Mouse (Mus musculus): ENCODE data around the gene Ankrd39. TPM values are rescaled to one million over a fixed set of nuclear protein-coding genes. Genes with fewer than 3 reads are reported as not detected.
"Not testable (repeated sequence)": the region's sequence is repeated elsewhere in the genome, so short reads cannot be mapped to it uniquely, and the experiment has no call there.

Gene Ankrd39
- polyA plus RNA-seq, 1 experiment from 2014 or later = 29.2 TPM

GRCm38 (mm10) chr1:36547981-36548598, 845 bp upstream of the Ankrd39 start:
- ATAC-seq (ENCODE audit: low FRiP score, low TSS enrichment) = no peak
- no peaks in the 10 kb centered on the region for H3K27me3 ChIP-seq (ENCODE audit: insufficient read depth, low read length)
- no peaks in the 10 kb centered on the region for H3K9me3 ChIP-seq (ENCODE audit: low read length)
- peak overlapping the region; percentile 74 for H3K27ac ChIP-seq (ENCODE audit: low read length)
- H3K4me3 ChIP-seq (ENCODE audit: low read length) = no peak overlapping the region
- WGBS = 28% methylated on average over 9 of the region's 9 CpGs
- H3K4me2 ChIP-seq (replicated peaks; ENCODE audit: low read depth, low read length) = 0 out of 2 replicates have a peak overlapping the region, but pooled peaks have one; percentile 14
- no peak overlapping the region; the same call in 1 of the 2 replicates for H3K9ac ChIP-seq (replicated peaks; ENCODE audit: low read length)
- peaks cover 41% of the 10 kb centered on the region for H3K4me1 ChIP-seq (ENCODE audit: insufficient read depth, low read length)
- peaks cover 45% of the 10 kb centered on the region for H3K36me3 ChIP-seq (ENCODE audit: insufficient read depth, low read length)

- no peak overlapping the region for H3K27ac ChIP-seq (ENCODE audit: low read length)
- WGBS = 73% methylated on average over 19 of the region's 19 CpGs
- H3K9me3 ChIP-seq (ENCODE audit: low read length) = no peaks in the 10 kb centered on the region
Observed at GRCm38 (mm10) chr1:36545845-36546600, 1.2 kb downstream of the Ankrd39 start.

GRCm38 (mm10) chr1:36545382-36545781, 1.9 kb downstream of the Ankrd39 start:
- Histone ChIP-seq H3K4me2 (replicated peaks; ENCODE audit: low read depth, low read length) (no peak overlapping the region), H3K27ac (ENCODE audit: low read length) (no peak overlapping the region), H3K9ac (replicated peaks; ENCODE audit: low read length) (no peak overlapping the region), H3K4me3 (ENCODE audit: low read length) (no peak overlapping the region), H3K27me3 (ENCODE audit: insufficient read depth, low read length) (no peaks in the 10 kb centered on the region), H3K4me1 (ENCODE audit: insufficient read depth, low read length) (peaks cover 33% of the 10 kb centered on the region), H3K9me3 (ENCODE audit: low read length) (no peaks in the 10 kb centered on the region), H3K36me3 (ENCODE audit: insufficient read depth, low read length) (peaks cover 41% of the 10 kb centered on the region)
- ATAC-seq (ENCODE audit: low FRiP score, low TSS enrichment) = no peak
- WGBS = 74% methylated on average over 2 of the region's 2 CpGs

More at GRCm38 (mm10) chr1:36545845-36546600, 1.2 kb downstream of the Ankrd39 start:
- Histone ChIP-seq H3K4me2 (replicated peaks; ENCODE audit: low read depth, low read length) (peak overlapping the region; percentile 74), H3K4me1 (ENCODE audit: insufficient read depth, low read length) (peaks cover 33% of the 10 kb centered on the region), H3K36me3 (ENCODE audit: insufficient read depth, low read length) (peaks cover 42% of the 10 kb centered on the region), H3K4me3 (ENCODE audit: low read length) (peak overlapping the region; percentile 76), H3K9ac (replicated peaks; ENCODE audit: low read length) (peak overlapping the region; percentile 89), H3K27me3 (ENCODE audit: insufficient read depth, low read length) (no peaks in the 10 kb centered on the region)
- ATAC-seq (ENCODE audit: low FRiP score, low TSS enrichment) = no peak

GRCm38 (mm10) chr1:36542925-36543324, 4.3 kb downstream of the Ankrd39 start:
- Histone ChIP-seq H3K9ac (replicated peaks; ENCODE audit: low read length) (no peak overlapping the region), H3K27me3 (ENCODE audit: insufficient read depth, low read length) (no peaks in the 10 kb centered on the region), H3K4me1 (ENCODE audit: insufficient read depth, low read length) (peaks cover 14% of the 10 kb centered on the region), H3K4me2 (replicated peaks; ENCODE audit: low read depth, low read length) (no peak overlapping the region), H3K9me3 (ENCODE audit: low read length) (no peaks in the 10 kb centered on the region), H3K4me3 (ENCODE audit: low read length) (no peak overlapping the region), H3K27ac (ENCODE audit: low read length) (no peak overlapping the region), H3K36me3 (ENCODE audit: insufficient read depth, low read length) (peaks cover 38% of the 10 kb centered on the region)
- WGBS = 91% methylated on average over 9 of the region's 9 CpGs
- no peak for ATAC-seq (ENCODE audit: low FRiP score, low TSS enrichment)

GRCm38 (mm10) chr1:36541844-36542243, 5.4 kb downstream of the Ankrd39 start:
- no peak overlapping the region for H3K9ac ChIP-seq (replicated peaks; ENCODE audit: low read length)
- H3K27me3 ChIP-seq (ENCODE audit: insufficient read depth, low read length) = no peaks in the 10 kb centered on the region
- no peak overlapping the region for H3K27ac ChIP-seq (ENCODE audit: low read length)
- H3K4me2 ChIP-seq (replicated peaks; ENCODE audit: low read depth, low read length) = no peak overlapping the region
- H3K4me1 ChIP-seq (ENCODE audit: insufficient read depth, low read length) = peaks cover 7% of the 10 kb centered on the region; the same call in 1 of the 2 replicates
- no peak overlapping the region for H3K4me3 ChIP-seq (ENCODE audit: low read length)
- H3K9me3 ChIP-seq (ENCODE audit: low read length) = no peaks in the 10 kb centered on the region
- H3K36me3 ChIP-seq (ENCODE audit: insufficient read depth, low read length) = peaks cover 42% of the 10 kb centered on the region
- 94% methylated on average over 16 of the region's 16 CpGs for WGBS
- no peak for ATAC-seq (ENCODE audit: low FRiP score, low TSS enrichment)

- WGBS = 91% methylated on average over 12 of the region's 12 CpGs
- Histone ChIP-seq H3K4me3 (ENCODE audit: low read length) (no peak overlapping the region), H3K9ac (replicated peaks; ENCODE audit: low read length) (no peak overlapping the region), H3K36me3 (ENCODE audit: insufficient read depth, low read length) (peaks cover 42% of the 10 kb centered on the region), H3K27me3 (ENCODE audit: insufficient read depth, low read length) (no peaks in the 10 kb centered on the region), H3K4me1 (ENCODE audit: insufficient read depth, low read length) (0 out of 2 replicates have a peak, but pooled peaks cover 6% of the 10 kb centered on the region), H3K4me2 (replicated peaks; ENCODE audit: low read depth, low read length) (no peak overlapping the region), H3K9me3 (ENCODE audit: low read length) (no peaks in the 10 kb centered on the region), H3K27ac (ENCODE audit: low read length) (no peak overlapping the region)
- no peak for ATAC-seq (ENCODE audit: low FRiP score, low TSS enrichment)
Observed at GRCm38 (mm10) chr1:36540807-36541206, 6.4 kb downstream of the Ankrd39 start.

DNA sequence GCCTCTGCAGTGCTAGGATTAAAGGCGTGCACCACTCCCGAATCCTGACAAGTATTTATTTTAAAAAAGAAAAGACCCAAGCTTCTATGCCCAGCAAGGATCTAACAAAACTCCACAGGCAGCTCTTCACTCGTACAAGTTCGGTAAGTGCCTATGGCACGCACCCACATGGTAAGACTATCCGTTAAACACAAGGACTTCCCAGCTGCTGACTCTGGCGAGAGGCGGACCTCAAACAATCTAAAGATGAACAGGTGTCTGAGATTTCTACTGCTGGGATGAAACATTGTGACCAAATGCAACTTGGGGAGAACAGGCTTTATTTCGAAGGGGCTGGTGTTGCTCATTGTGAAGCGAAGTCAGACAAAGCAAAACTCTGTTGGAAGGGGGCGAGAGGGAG, 7.1 kb downstream of the Ankrd39 start:
- H3K4me3 ChIP-seq (ENCODE audit: low read length) = no peak overlapping the region
- no peak overlapping the region for H3K27ac ChIP-seq (ENCODE audit: low read length)
- 0 out of 2 replicates have a peak, but pooled peaks cover 6% of the 10 kb centered on the region for H3K4me1 ChIP-seq (ENCODE audit: insufficient read depth, low read length)
- H3K4me2 ChIP-seq (replicated peaks; ENCODE audit: low read depth, low read length) = no peak overlapping the region
- no peaks in the 10 kb centered on the region for H3K27me3 ChIP-seq (ENCODE audit: insufficient read depth, low read length)
- H3K36me3 ChIP-seq (ENCODE audit: insufficient read depth, low read length) = peaks cover 42% of the 10 kb centered on the region
- no peaks in the 10 kb centered on the region for H3K9me3 ChIP-seq (ENCODE audit: low read length)
- 93% methylated on average over 11 of the region's 11 CpGs for WGBS
- ATAC-seq (ENCODE audit: low FRiP score, low TSS enrichment) = no peak
- H3K9ac ChIP-seq (replicated peaks; ENCODE audit: low read length) = no peak overlapping the region

GRCm38 (mm10) chr1:36539186-36539585, 8.1 kb downstream of the Ankrd39 start, which contains the start of gene Gm42417:
Gene Gm42417, minus strand, starts transcription at chr1:36539429.
- 26% methylated on average over 9 of the region's 9 CpGs for WGBS
- Histone ChIP-seq H3K36me3 (ENCODE audit: insufficient read depth, low read length) (peaks cover 42% of the 10 kb centered on the region), H3K4me2 (replicated peaks; ENCODE audit: low read depth, low read length) (no peak within 1 kb of the TSS), H3K27me3 (ENCODE audit: insufficient read depth, low read length) (no peaks in the 10 kb centered on the region), H3K9me3 (ENCODE audit: low read length) (no peaks in the 10 kb centered on the region), H3K4me3 (ENCODE audit: low read length) (no peak within 1 kb of the TSS), H3K27ac (ENCODE audit: low read length) (0 out of 2 replicates have a peak within 1 kb of the TSS, but pooled peaks have one; percentile 29), H3K4me1 (ENCODE audit: insufficient read depth, low read length) (0 out of 2 replicates have a peak, but pooled peaks cover 6% of the 10 kb centered on the region), H3K9ac (replicated peaks; ENCODE audit: low read length) (no peak within 1 kb of the TSS)
- ATAC-seq (ENCODE audit: low FRiP score, low TSS enrichment) = peak; percentile 69

GRCm38 (mm10) chr1:36538727-36539126, 8.5 kb downstream of the Ankrd39 start:
- ATAC-seq (ENCODE audit: low FRiP score, low TSS enrichment) = no peak
- 89% methylated on average over 4 of the region's 4 CpGs for WGBS
- H3K4me3 ChIP-seq (ENCODE audit: low read length) = no peak overlapping the region
- no peak overlapping the region for H3K4me2 ChIP-seq (replicated peaks; ENCODE audit: low read depth, low read length)
- peaks cover 42% of the 10 kb centered on the region for H3K36me3 ChIP-seq (ENCODE audit: insufficient read depth, low read length)
- H3K27ac ChIP-seq (ENCODE audit: low read length) = 0 out of 2 replicates have a peak overlapping the region, but pooled peaks have one; percentile 29
- H3K27me3 ChIP-seq (ENCODE audit: insufficient read depth, low read length) = no peaks in the 10 kb centered on the region
- H3K9ac ChIP-seq (replicated peaks; ENCODE audit: low read length) = no peak overlapping the region
- no peaks in the 10 kb centered on the region for H3K9me3 ChIP-seq (ENCODE audit: low read length)
- 0 out of 2 replicates have a peak, but pooled peaks cover 6% of the 10 kb centered on the region for H3K4me1 ChIP-seq (ENCODE audit: insufficient read depth, low read length)

DNA sequence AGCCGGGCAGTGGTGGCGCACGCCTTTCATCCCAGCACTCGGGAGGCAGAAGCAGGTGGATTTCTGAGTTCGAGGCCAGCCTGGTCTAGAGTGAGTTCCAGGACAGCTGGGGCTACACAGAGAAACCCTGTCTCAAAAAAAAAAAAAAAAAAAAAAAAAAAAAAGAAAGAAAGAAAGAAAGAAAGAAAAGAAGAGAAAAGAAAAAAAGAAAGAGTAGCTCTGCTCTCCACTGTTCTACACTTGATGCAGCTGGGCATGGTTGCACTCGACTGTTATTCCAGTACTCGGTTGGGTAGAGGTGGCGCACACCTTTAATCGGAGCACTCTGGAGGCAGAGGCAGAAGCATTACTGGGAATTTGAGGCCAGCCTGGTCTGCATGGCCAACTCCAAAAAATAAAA, 10.5 kb downstream of the Ankrd39 start, which contains the start of gene Ankrd23:
Ankrd23 (minus strand) TSS at position 101 of the 400 bp plus-strand sequence.
- H3K4me2 ChIP-seq (replicated peaks; ENCODE audit: low read depth, low read length); H3K27ac ChIP-seq (ENCODE audit: low read length); H3K27me3 ChIP-seq (ENCODE audit: insufficient read depth, low read length); H3K9ac ChIP-seq (replicated peaks; ENCODE audit: low read length); H3K9me3 ChIP-seq (ENCODE audit: low read length); ATAC-seq (ENCODE audit: low FRiP score, low TSS enrichment); H3K4me1 ChIP-seq (ENCODE audit: insufficient read depth, low read length); H3K4me3 ChIP-seq (ENCODE audit: low read length): not testable (repeated sequence)
- H3K36me3 ChIP-seq (ENCODE audit: insufficient read depth, low read length) = peaks cover 32% of the 10 kb centered on the region
- WGBS = 94% methylated on average over 9 of the region's 9 CpGs

Data from kidney, embryonic 16.5 days (tissue).